Mouse (Mus musculus): ENCODE results near the gene Celsr1.

Gene Celsr1

DNA sequence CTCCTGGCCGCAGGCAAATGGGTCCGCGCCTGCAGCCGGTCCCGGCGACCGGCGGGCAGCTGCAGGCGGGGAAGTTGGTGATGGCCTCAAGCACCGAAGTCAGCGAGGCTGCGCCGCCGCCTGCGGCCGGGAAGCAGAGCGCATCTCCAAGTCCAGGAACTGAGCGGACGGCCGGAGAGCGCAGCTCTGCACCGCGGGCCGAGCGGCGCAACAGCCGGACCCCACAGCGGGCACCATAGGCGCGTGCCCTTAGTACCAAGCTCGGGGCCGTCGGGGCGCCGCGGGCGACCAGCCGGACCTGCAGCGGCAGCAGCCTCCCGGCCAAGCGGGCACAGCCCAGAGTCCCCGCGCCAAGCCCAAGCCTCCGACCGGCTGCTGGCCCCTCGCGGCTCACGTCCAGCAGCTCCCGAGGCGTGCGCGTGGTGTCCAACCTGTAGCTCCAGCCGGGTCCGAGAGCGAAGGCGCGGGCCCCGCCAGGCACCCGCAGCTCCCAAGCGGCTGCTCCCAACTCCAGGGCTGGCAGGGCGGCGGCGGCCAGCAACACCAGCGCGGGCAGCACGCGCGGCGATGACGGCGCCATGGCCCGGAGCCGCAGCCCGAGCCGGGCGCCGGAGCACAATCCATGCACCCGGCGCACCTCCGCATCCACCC, at the start of gene Celsr1:
Celsr1 (minus strand) TSS at position 587 of the 651 bp plus-strand sequence.
- DNase-seq (ENCODE audit: low spot score) = no peak

DNA sequence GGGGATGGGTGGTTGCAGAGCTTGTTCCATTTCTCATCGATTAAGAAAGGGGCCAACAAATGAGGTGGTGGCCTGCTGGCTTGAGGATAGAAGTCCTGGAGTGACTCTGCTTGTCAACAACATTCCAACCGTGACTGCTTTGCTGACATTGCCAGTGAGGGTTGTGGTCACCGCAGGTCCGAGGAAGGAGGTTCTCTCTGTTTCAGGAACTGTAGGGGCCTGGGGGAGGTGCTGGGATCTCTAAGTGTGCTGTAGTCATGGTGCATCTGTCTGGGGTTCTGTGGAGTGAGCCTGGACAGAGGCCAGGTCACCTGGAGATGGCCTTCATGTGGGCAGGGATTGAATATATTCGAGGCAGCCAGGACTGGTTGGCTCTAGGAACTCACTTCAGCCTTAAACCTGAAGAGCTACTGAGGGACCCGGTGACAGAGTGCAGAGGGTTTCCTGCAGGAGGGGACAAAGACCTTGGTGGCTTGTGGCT, 49.7 kb upstream of the Celsr1 start:
- DNase-seq (ENCODE audit: low spot score) = no peak

DNA sequence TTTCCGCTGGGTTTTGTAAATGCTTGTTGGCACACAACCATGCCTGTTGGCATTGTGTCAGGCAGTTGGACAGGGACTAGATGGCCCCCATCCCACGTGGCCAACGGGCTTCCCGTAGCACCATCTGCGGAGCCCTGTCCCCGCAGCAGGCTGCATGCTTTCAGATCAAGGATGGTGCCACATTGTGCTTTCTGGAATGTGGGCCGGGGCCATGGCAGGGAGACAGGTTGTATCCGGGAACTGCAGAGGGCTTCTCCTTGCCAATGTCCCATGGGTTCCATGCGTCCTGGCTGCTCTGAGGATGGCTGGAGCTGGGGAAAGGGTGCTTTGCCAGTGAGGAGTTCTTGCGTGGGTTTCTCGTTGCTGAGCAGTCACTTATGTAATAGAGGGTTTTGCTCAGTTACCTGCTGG, 49.0 kb upstream of the Celsr1 start:
- DNase-seq (ENCODE audit: low spot score) = no peak

DNA sequence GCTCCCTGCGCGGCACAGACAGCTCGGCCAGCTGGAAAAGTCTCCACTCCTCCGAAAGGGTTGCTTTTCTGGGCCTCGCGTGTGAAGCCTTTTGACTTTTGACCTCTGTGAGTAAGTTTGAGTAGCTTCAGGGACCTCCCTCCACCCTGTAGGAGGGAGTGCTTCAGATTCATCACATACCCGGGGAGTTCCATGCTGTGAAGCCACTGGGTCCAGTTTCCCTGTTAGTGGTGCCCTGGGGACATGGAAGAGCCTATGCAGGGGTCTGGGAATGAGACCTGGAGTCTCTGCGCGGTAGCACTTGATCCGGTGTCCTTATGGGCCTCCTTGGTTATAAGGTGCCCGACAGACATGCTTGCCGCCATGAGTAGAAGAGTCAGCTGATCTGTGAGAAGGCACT, 48.1 kb upstream of the Celsr1 start:
- DNase-seq (ENCODE audit: low spot score) = no peak

DNA sequence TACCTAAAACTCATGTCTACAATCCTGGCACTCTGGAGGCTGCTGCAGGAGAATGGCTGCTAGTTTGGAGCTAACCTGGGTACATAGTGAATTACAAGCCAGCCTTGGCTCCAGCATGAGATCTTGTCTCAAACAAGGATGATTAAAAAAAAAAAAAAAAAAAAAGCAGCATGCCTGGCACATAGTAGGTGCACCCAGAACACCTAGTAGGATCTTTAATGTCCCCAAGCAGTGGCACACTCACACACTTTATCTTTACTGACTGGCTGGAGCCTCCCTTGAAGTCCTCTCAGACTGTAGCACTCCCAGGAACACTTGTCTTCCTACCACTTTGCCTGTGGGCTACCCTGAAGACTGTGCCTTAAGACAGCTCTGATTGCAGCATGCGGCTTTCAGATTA, 46.8 kb upstream of the Celsr1 start:
- no peak for DNase-seq (ENCODE audit: low spot score)

DNA sequence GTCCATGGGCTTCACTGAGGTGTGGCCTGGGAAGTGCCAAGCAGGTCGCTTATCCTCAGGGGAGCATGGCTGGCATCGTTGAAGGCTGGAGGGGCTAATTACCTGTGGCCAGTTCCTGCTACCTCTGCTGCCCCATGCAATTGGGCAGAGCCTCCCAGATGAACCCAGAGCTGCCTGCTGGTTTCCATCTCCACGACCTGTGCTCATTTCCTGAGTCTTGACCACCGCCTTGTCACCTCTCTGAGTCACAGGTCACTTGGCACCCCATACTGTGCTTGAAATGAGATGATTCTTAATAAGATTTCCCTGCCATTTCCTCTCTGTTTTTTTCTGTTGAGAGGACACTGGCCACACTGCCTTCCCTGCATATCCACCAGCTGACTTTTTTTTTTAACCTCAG, 46.3 kb upstream of the Celsr1 start:
- no peak for DNase-seq (ENCODE audit: low spot score)

DNA sequence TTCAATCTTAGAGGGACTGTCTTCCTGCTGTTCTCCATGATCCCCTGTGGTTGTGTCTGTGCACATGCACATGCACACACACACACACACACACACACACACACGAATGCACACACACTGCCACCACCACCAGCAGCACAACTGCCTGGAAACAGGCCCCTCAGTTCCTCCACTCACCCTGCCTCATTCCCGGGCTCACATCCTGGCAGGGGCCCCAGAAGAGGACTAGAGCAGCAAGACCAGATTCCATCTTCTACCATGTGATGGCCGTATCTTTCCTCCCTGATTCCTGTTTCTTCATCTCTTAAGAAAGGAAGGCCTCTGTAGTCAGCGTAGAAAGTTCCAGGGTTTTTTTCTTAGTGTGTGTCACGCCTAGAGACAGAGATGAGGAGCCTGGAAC, 45.9 kb upstream of the Celsr1 start:
- no peak for DNase-seq (ENCODE audit: low spot score)

DNA sequence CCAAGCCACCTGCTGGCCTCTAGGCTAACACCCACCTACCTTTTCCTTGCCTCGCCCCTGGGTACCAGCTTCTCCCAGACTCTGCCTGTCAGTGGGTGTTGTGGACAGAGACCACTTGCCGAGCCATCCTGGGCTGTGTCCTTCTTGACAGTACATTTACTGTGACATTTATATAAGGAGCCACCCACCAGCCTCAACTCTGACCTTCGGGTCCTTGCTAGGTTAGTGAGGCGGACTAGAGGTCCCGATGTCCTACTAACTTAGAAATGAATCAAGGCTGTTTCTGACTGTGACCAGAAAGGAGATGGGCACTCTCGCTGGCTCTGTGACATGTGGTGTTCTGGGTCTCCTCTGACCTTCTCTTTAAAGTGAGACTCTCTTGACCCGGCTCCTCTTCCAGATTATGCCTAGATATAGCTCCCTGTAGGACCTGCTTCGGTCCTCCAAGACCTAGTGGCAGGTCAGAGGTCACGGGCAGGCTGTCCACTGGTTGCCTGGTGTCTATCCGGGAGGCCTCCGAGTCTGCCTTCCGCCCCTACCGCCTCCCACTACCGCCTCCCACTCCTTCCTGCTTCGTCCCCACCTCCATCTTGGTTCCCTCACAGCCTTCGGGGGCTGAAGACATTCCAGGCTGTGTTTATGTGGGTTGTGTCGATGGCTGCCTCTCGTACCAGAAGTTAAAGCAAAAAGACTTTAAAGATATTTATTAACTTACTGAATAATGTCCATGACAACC, 45.1 kb upstream of the Celsr1 start:
- no peak for DNase-seq (ENCODE audit: low spot score)

DNA sequence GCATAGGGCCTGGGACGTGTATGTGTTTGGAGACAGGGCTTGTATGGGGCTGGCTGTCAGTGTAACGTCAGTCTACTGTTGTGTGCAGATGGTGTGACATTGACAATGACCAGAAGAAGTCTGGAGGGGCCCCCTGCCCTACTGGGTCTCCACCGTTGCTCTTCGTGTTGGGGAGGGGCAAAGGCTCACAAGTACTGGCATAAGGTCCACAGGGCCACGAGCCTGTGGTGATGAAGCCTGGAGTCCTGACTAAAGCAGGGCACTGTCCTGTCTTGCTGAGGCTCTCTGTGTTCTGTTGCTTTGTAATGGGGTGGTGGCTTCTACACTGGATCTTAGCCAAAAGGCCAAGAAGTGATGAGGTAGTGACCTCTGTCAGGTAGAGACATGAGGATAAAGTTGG, 44.4 kb upstream of the Celsr1 start:
- DNase-seq (ENCODE audit: low spot score) = no peak

DNA sequence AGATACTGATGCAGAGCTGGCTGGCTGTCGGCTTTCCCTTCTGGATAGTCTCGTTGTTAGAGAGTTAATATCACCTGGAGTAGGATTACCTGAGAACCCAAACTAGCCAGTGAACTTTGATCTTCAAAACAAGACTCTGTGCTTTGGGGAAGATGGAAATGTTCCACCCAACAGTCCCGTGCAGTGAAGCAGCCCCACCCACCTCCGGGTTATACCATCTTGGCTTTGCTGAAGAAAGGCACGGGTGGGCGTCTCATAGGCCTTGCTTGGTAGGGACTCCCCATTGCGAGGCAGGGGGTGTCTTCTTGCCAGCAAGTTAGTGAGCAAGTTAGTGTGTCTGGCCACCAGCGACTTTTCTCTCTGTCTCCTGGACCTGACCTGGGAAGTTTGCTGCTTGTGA, 42.8 kb upstream of the Celsr1 start:
- DNase-seq (ENCODE audit: low spot score) = no peak

DNA sequence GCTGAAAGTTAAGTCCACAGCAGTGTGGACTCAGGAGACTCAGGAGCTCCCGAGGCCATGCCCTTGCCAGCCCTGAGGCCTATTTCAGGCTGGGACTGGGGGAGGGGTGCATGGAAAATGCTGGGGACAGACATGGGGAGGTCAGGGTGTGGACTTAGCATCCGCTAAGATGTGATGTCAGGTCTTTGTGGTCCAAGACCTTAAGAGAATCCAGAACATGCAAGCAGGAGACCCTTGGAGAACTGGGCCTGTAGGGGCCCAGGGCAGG, 42.4 kb upstream of the Celsr1 start:
- DNase-seq (ENCODE audit: low spot score) = no peak

DNA sequence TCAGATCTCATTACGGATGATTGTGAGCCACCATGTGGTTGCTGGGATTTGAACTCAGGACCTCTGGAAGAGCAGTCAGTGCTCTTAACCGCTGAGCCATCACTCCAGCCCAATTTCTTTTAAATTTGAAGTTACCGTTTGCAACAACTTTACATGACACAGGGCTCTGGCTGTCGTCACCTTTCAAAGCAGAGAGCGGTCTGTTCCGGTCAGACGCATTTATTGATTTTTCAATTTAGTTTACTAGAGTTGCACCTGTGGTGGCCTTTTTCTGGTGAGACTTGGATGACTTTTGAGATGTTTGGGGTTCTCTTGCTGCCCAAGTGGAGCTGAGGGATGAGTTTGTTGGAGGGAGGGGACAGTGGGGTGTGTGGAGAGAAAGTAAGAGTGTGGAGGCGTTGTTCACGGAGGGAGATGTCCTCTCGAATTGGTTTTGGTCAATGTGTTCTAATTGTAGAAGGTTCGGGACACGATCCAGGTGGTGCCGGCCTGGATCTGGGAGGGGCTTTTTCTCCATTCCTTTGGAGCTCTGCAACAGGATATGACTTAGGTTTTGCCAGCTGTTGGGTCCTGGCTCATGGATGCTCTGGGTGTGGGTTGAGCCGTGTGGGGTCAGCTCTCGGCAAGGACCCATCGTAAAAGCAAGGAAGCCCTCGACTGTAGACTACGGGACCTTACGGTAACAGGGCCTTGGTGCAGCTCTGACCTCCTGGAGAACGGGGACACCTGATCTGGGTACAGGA, 41.9 kb upstream of the Celsr1 start:
- DNase-seq (ENCODE audit: low spot score) = no peak

DNA sequence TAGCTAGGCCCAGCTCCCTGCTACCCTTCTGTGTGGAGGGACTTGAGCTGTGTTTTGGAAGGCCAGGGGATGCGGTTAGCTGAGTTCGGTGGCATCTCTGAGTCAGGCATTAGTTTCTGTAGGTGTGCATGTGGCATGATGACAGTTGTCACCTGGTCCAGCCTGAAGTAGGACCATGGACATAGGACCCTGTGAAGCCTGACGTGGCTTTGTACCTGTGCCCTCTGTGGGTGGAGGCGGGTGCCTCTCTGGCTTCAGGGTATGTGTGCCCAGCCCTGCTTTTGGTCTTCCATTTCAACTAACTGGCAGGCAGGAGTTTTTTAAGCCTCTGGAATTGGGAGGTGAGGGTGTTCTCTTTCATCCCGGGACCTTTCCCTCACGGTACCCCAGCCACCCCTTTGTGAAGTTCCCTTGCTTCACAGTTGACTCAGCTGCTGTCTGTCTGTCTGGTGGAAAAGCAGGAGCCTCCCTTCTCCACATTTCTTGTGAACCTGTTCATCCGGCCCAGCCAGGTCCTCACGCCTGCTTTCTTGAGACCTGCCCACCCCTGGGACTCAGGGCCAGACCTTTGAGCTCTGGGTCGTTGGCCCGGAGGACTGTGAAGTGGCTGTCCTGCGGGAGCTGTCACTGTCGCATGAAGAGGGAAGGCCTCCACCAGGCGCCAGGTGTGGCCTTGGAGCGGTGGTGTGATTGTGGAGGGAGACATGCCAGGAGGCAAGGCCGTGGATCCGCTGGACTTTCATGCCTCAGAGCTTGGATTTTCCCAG, 40.8 kb upstream of the Celsr1 start:
- no peak for DNase-seq (ENCODE audit: low spot score)

DNA sequence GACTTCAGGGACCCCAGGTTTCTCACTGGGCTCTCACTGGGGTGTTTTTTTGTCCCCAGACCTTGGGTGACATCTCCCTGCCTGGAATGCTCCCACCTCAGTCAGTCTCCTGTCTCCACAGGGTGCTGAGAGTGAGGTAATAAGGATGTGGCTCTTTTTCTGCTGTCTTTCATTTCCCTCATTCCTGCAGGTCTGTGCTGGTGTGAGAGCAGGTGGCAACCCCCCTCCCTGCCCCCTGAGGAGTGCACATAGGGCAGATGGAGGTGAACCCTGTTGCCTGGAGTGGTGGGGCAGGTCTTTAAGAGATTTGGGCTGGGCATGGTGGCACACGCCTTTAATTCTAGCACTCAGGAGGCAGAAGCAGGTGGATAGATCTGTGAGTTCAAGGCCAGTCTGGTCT, 37.6 kb upstream of the Celsr1 start:
- no peak for DNase-seq (ENCODE audit: low spot score)

DNA sequence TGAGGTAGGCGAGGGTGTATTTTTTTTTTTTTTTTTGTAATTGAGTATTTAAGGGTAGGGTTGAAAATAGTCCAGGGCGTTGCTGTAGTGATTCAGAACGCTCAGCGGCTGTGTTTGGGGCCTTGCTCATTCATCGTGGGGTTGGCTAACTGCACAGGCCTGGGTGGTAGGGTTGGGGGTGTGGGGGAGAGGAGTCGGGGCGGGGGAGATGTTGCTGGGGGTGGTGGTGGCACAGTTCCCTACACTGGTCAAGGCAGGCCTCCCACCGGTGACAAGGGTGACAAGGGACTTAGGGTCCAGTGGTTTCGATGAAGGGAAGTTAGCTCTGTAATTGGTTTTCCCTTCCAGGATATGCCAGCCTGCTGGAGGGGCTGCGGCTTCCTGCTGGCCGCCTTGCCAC, 36.8 kb upstream of the Celsr1 start:
- no peak for DNase-seq (ENCODE audit: low spot score)

DNA sequence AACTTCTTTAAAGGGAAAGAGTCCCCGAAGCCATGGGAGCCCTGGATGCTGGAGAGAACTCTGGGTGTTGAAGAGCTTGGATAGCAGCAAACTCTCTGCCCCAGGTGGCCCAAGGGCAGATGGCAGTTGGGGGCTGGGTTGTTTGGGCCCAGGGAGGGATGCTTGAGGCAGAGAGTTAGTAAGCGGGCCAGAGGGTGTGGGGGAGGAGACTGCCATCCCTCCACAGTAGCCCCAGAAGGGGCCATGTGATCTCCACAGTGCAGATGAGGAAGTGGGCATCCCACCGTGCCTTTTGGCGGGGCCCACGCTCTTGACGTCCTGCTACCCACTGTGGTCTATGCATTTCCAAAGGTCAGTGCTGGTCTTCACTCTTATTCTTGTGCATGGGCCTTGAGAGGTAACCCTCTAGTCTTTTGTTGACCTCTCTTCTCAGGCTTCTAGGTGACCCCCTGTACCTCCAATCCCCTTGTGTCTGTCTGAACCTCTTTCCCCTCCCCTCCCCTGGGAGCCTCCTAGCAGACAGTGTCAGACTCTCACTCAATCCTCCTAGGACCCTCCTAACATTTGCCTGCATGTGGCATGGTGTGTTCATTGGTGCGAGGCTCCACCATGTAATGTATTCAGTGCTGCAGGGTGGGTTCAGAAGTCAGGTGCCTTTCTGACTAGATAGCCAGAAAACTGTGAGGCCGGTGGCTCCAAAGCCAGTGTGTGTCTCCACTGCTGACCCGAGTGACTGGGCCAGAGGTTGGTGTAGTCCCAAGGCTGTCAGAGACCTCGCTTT, 35.6 kb upstream of the Celsr1 start:
- DNase-seq (ENCODE audit: low spot score) = no peak

DNA sequence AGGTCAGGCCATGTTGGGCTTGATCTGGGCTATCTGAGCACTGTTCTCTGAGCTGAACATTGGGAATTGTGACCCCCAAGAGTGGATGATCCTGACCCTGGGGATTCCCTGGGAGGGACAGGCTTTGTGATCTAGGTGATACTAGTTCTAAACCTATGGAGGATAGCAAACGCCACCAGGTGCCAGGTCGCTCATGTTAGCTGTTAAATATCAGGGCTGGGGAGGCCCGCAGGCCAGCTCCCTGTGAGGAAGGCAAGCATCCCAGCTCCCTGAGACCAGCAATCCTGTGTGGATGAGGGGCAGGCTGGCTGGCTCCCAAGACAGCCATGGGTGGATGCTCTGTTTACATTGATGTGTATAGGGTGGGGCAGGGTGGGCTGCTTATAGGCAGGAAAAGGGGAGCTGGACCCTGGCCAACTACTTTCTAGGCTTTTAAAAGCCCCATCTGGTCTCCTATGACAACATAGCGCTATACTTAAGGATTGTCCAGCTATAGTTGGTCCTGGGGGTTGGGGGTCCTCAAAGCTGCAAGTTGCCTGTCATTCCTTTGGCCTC, 34.4 kb upstream of the Celsr1 start:
- no peak for DNase-seq (ENCODE audit: low spot score)

DNA sequence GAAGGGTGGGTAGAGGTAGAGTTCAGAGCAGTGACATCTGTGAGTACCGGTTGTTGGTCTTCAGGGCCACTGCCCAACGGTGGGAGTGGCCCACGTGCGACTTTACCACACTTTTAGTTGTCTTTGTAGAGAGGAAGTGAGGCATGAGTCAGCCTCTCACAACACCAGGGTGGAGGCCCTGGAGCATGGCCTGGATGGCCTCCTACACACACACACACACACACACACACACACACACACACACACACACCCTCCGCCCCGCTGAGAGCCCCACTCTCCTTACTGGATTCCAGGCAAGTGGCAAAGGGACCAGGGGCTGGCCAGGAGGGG, 34.0 kb upstream of the Celsr1 start:
- DNase-seq (ENCODE audit: low spot score) = no peak

DNA sequence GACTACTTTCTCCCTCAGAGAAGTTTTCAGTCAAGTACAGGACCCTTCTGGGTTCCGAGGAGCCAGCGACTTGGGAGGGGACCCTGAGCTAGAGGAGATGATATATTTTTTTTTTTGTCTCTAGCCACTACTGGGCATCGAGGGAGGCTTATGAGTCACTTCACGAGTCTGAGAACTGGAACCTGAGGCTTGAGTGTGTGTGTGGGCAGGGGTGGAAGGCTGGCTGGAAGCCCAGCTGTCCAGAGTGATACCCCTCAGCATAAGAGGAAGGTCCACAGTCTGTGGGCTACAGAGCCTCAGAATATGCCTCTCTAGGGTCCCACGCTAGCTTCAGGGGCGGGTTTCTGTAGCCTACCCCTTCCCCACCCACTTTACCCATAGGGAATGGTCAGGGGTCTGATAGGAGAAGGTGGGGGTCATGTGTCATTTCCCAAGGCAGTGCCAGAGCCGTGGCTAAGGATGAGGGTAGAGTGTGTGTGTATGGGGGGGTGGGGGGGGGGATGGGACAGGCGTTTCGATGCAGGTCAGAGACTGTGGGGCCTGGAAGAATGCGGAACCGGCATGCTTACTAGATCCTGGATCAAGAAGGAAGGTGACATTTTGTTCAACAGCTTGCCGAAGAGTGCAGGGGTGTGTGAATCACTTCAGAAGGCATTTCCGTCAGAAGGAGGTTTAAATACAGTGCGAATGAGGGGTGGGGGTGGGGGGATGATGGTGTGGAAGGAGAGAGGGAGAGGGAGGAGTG, 33.4 kb upstream of the Celsr1 start:
- no peak for DNase-seq (ENCODE audit: low spot score)

DNA sequence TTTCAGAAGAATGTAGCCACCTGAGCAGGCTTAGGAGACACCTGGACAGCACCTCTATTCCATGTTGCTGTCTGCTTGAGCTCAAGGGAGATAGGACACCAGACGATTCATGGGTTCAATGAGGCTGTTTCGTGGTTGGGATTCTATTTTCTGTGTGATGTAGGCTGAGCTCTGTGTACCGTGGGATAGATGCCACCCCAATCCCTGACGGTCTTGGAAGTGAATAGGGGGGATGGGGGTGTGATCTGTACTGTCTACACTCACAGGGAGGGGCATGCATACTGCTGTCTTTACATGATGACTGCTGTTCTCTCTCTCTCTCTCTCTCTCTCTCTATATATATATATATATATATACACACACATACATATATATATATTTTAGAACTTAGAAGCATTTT, 31.8 kb upstream of the Celsr1 start:
- no peak for DNase-seq (ENCODE audit: low spot score)

DNA sequence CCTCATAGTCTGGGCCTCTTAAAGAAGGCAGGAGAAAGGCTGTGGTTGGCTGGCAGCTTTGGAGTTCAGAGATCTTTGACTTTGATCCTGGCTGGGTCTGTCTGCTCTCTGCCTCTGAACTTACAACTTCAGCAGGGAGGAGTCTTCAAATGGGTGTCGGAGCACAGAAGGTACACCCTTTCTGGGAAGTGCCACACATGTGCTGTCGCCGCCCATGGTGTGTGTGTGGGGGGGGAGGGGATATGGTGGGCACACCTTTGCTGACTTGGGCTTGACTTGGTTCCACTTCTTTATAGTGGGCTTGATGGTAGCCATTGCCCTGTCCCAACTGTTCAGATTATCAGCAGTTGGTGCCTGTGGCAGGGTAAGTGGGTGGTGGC, 31.3 kb upstream of the Celsr1 start:
- peak; percentile 74 for DNase-seq (ENCODE audit: low spot score)

All from c-Kit-positive CD71-positive TER-119-positive erythroid progenitor cells, embryonic 14.5 days (primary cell).